Comparison of ENCODE assay signal across 8 mouse cellular contexts in genomic region chr7:35184833-35185724, GRCm38 (mm10). TPM values are rescaled to one million over a fixed set of nuclear protein-coding genes. Genes with fewer than 3 reads are reported as not detected.
DNase-seq lines count a peak whose midpoint lies in the region; ATAC-seq lines count a peak whose summit lies in the region.

No protein-coding gene starts in this region.

- peaks cover 18% of the 10 kb centered on the region for H3K4me1 ChIP-seq in forebrain, embryonic 12.5 days
- no peaks in the 10 kb centered on the region; the same call in 1 of the 2 replicates for H3K4me1 ChIP-seq in liver, embryonic 16.5 days (ENCODE audit: control insufficient read depth, low read depth, low read length)

- H3K4me3 ChIP-seq in forebrain, embryonic 12.5 days (replicated peaks): peak overlapping the region; percentile 35
- H3K4me3 ChIP-seq in liver, embryonic 16.5 days (ENCODE audit: low read depth, low read length): 0 out of 2 replicates have a peak overlapping the region, but pooled peaks have one; percentile 13

- H3K9ac ChIP-seq in forebrain, embryonic 12.5 days: peak overlapping the region; percentile 33
- H3K9ac ChIP-seq in liver, embryonic 16.5 days (ENCODE audit: low read depth, low read length): no peak overlapping the region

- H3K36me3 ChIP-seq in forebrain, embryonic 12.5 days (replicated peaks): no peaks in the 10 kb centered on the region
- no peaks in the 10 kb centered on the region for H3K36me3 ChIP-seq in liver, embryonic 16.5 days (ENCODE audit: control insufficient read depth, insufficient read depth)

- 1% methylated on average over 54 of the region's 54 CpGs for WGBS in forebrain, embryonic 12.5 days
- 2% methylated on average over 54 of the region's 54 CpGs for WGBS in liver, embryonic 16.5 days (ENCODE audit: insufficient replicate concordance)

- H3K4me2 ChIP-seq in forebrain, embryonic 12.5 days: peak overlapping the region; percentile 60
- peak overlapping the region; percentile 31 for H3K4me2 ChIP-seq in liver, embryonic 16.5 days (ENCODE audit: low read depth, low read length)

- DNase-seq in layer of hippocampus, adult 11-12 months (ENCODE audit: low spot score): peak; percentile 37
- no peak for DNase-seq in layer of hippocampus, adult 9-10 months (ENCODE audit: low spot score)
- peak; percentile 66 for DNase-seq in adrenal gland, postnatal 10 days
- peak; percentile 31 for DNase-seq in kidney, adult 11 months
- peak; percentile 73 for DNase-seq in retina, postnatal 1 day
- no peak for DNase-seq in thymus, postnatal 10 days (ENCODE audit: low spot score in 2 of 2)

- H3K27ac ChIP-seq in forebrain, embryonic 12.5 days: no peak overlapping the region
- H3K27ac ChIP-seq in liver, embryonic 16.5 days (ENCODE audit: low read length): no peak overlapping the region

- peaks cover 51% of the 10 kb centered on the region for H3K27me3 ChIP-seq in forebrain, embryonic 12.5 days
- peaks cover 36% of the 10 kb centered on the region for H3K27me3 ChIP-seq in liver, embryonic 16.5 days (ENCODE audit: control insufficient read depth, insufficient read depth, low read depth, low read length)

- peak; percentile 63 for ATAC-seq in forebrain, embryonic 12.5 days (ENCODE audit: low FRiP score)
- ATAC-seq in liver, embryonic 16.5 days (ENCODE audit: low read depth): no peak

- H3K9me3 ChIP-seq in forebrain, embryonic 12.5 days: 0 out of 2 replicates have a peak, but pooled peaks cover 7% of the 10 kb centered on the region
- H3K9me3 ChIP-seq in liver, embryonic 16.5 days (replicated peaks; ENCODE audit: control insufficient read depth, low read length): peaks cover 3% of the 10 kb centered on the region

RNA-seq across cellular contexts. Expression of gene Slc7a10, which starts 1.1 kb away (rescaled TPM):
- total RNA-seq in adrenal gland, postnatal 10 days (2021): 1 to 10 TPM; 2.0 to 3.8 TPM
- polyA plus RNA-seq in forebrain, embryonic 12.5 days (2016; fragmentation: Nextera tagmentation; extraction: Ambion mirVana): 1.5 and 1.6 TPM in 2 replicates
- 0.50 and 0.64 TPM in 2 replicates for polyA plus RNA-seq in liver, embryonic 16.5 days (2015; fragmentation: Nextera tagmentation; extraction: Ambion mirVana)

RNA-seq across cellular contexts. Expression of gene Lrp3, which starts 30.2 kb away (rescaled TPM):
- 10 to 100 TPM; 15.6 to 17.7 TPM for total RNA-seq in adrenal gland, postnatal 10 days (2021)
- polyA plus RNA-seq in forebrain, embryonic 12.5 days (2016; fragmentation: Nextera tagmentation; extraction: Ambion mirVana): 15.3 and 16.0 TPM in 2 replicates
- polyA plus RNA-seq in liver, embryonic 16.5 days (2015; fragmentation: Nextera tagmentation; extraction: Ambion mirVana): 0.39 and 0.42 TPM in 2 replicates

Comparison
In these comparisons a context has a peak if more than half of its experiments do, and no peak if none do; other contexts are left out.
1. DNase-seq: peak in layer of hippocampus, adult 11-12 months (single experiment), adrenal gland, postnatal 10 days (single experiment), kidney, adult 11 months (single experiment) and retina, postnatal 1 day (single experiment); none in layer of hippocampus, adult 9-10 months (single experiment) and thymus, postnatal 10 days (0 of 2).
2. RNA of gene Lrp3, which starts 30.2 kb away (polyA plus RNA-seq): 15.3 to 16.0 TPM in forebrain, embryonic 12.5 days; 0.39 to 0.42 TPM in liver, embryonic 16.5 days; every median in the first group is over 10 times any median in the second.